Mouse (Mus musculus) embryonic facial prominence, embryonic 13.5 days (tissue): ENCODE data around the gene Nim1k. TPM values are rescaled to one million over a fixed set of nuclear protein-coding genes. Genes with fewer than 3 reads are reported as not detected.
"Not testable (repeated sequence)": the region's sequence is repeated elsewhere in the genome, so short reads cannot be mapped to it uniquely, and the experiment has no call there.

Experiments used
- ATAC-seq: fragments of 200-750 bp; cut with Nextera tagmentation; 2 replicates; pipeline ENCODE4 v1.8.0; 2017; ENCODE audit warnings: low read depth; ENCODE audit not compliant: insufficient number of reproducible peaks, insufficient read depth, low FRiP score, low TSS enrichment
- H3K27ac ChIP-seq: fragments of 300-500 bp; sonication (generic); 2 replicates; pipeline ENCODE4 v1.5.1; 2015; ENCODE audit warnings: moderate library complexity, mild to moderate bottlenecking, inconsistent platforms
- H3K27me3 ChIP-seq: fragments of 300-500 bp; sonication (generic); 2 replicates; pipeline ENCODE4 v1.6.1; 2015; ENCODE audit warnings: mild to moderate bottlenecking, inconsistent platforms
- H3K36me3 ChIP-seq: fragments of 300-500 bp; sonication (generic); 2 replicates; pipeline ENCODE4 v1.6.1; 2015; ENCODE audit warnings: mild to moderate bottlenecking, inconsistent platforms
- H3K4me1 ChIP-seq: fragments of 300-500 bp; sonication (generic); 2 replicates; pipeline ENCODE4 v1.6.1; 2015; ENCODE audit warnings: inconsistent platforms
- H3K4me2 ChIP-seq: fragments of 300-500 bp; sonication (generic); 2 replicates; pipeline ENCODE4 v1.6.1; 2015; ENCODE audit warnings: moderate library complexity, mild to moderate bottlenecking, inconsistent platforms
- H3K4me3 ChIP-seq: fragments of 300-500 bp; sonication (generic); 2 replicates; pipeline ENCODE4 v1.5.1; 2015; ENCODE audit warnings: mild to moderate bottlenecking, inconsistent platforms
- H3K9ac ChIP-seq: fragments of 300-500 bp; sonication (generic); 2 replicates; pipeline ENCODE4 v1.6.1; 2015; ENCODE audit warnings: mild to moderate bottlenecking, inconsistent platforms
- H3K9me3 ChIP-seq: fragments of 300-500 bp; sonication (generic); 2 replicates; pipeline ENCODE4 v1.6.1; 2016; ENCODE audit warnings: inconsistent platforms
- WGBS: fragments of 180-500 bp; shearing (Covaris S2); methylation state at CpG from one replicate; pipeline ENCODE4 v1.1.7; 2015; ENCODE audit warnings: mixed read lengths; 5-methylcytosine and 5-hydroxymethylcytosine counted together
- polyA plus RNA-seq: library from polyadenylated mRNA; unstranded; fragments of >200 nt; fragmentation: Nextera tagmentation; extraction: Ambion mirVana; gene quantifications from 2 replicates; pipeline ENCODE4 v1.2.1, GENCODE M21; 2015

The Nim1k gene
- polyA plus RNA-seq, 1 experiment from 2014 or later: 0.77 TPM

GRCm38 (mm10) chr13:119723368-119723767 is 32.3 kb downstream of the Nim1k start:
- no peak overlapping the region for H3K27ac ChIP-seq
- ATAC-seq: no peak
- no peaks in the 10 kb centered on the region for H3K9me3 ChIP-seq
- 72% methylated on average over 5 of the region's 5 CpGs for WGBS
- no peak overlapping the region for H3K4me3 ChIP-seq
- no peaks in the 10 kb centered on the region for H3K27me3 ChIP-seq
- H3K36me3 ChIP-seq: no peaks in the 10 kb centered on the region
- H3K4me2 ChIP-seq: no peak overlapping the region
- 0 out of 2 replicates have a peak, but pooled peaks cover 3% of the 10 kb centered on the region for H3K4me1 ChIP-seq
- H3K9ac ChIP-seq: no peak overlapping the region

DNA sequence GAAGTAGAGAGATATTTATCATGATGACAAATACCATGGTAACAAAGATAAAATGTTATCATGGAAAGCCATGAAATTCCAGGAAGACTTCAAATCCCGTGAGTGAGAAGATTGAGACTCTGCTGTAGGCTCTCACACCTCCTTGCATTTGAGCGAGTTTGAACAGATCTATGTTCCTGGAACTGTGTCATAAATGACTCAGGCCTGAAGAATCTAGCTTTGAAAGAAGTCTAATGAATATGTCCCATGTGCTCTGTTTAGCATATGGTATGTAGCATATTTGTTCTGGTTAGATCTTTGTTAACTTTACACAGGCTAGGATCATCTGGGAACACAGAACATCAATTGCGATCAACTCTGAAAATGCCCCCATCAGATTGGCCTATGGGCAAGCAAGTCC is 33.2 kb downstream of the Nim1k start:
- Histone ChIP-seq H3K27me3 (no peaks in the 10 kb centered on the region), H3K4me2 (no peak overlapping the region), H3K4me1 (no peaks in the 10 kb centered on the region), H3K4me3 (no peak overlapping the region), H3K36me3 (no peaks in the 10 kb centered on the region), H3K9ac (no peak overlapping the region), H3K27ac (no peak overlapping the region), H3K9me3 (no peaks in the 10 kb centered on the region)
- WGBS: 84% methylated on average over 3 of the region's 3 CpGs
- ATAC-seq: no peak

- ATAC-seq: no peak
- H3K27me3 ChIP-seq: no peaks in the 10 kb centered on the region
These were observed 39.6 kb downstream of the Nim1k start for GRCm38 (mm10) chr13:119716105-119716504.

DNA sequence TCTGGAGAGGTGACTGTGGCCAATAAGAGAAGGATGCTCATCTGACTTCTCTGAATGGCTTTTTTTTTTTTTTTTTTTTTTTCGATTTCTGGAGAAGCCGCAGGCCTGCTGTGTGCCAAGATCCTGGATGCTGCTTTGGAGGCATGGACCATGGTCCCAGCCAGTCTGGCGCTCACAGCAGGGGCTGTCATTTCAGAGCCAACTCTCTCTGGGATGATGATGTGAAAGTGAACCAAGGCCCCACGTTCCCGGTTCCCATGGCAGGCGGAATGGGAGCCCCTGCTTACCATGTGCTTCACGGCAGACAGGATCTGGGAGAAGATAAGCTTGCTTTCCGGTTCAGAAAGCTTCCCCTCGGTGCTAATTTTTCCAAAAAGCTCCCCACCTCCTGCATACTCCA is 41.9 kb downstream of the Nim1k start:
- Histone ChIP-seq H3K36me3 (peaks cover 21% of the 10 kb centered on the region), H3K4me1 (no peaks in the 10 kb centered on the region), H3K27ac (no peak overlapping the region), H3K9me3 (no peaks in the 10 kb centered on the region), H3K27me3 (no peaks in the 10 kb centered on the region), H3K4me2 (no peak overlapping the region), H3K4me3 (no peak overlapping the region), H3K9ac (no peak overlapping the region)
- no peak for ATAC-seq
- 81% methylated on average over 9 of the region's 9 CpGs for whole genome bisulfite sequencing

More at GRCm38 (mm10) chr13:119716105-119716504, 39.6 kb downstream of the Nim1k start:
- H3K36me3 ChIP-seq: no peaks in the 10 kb centered on the region
- WGBS: 78% methylated on average over 2 of the region's 2 CpGs
- H3K4me2 ChIP-seq: no peak overlapping the region
- no peak overlapping the region for H3K4me3 ChIP-seq
- H3K9ac ChIP-seq: no peak overlapping the region
- no peak overlapping the region for H3K27ac ChIP-seq
- H3K9me3 ChIP-seq: no peaks in the 10 kb centered on the region
- no peaks in the 10 kb centered on the region for H3K4me1 ChIP-seq

DNA sequence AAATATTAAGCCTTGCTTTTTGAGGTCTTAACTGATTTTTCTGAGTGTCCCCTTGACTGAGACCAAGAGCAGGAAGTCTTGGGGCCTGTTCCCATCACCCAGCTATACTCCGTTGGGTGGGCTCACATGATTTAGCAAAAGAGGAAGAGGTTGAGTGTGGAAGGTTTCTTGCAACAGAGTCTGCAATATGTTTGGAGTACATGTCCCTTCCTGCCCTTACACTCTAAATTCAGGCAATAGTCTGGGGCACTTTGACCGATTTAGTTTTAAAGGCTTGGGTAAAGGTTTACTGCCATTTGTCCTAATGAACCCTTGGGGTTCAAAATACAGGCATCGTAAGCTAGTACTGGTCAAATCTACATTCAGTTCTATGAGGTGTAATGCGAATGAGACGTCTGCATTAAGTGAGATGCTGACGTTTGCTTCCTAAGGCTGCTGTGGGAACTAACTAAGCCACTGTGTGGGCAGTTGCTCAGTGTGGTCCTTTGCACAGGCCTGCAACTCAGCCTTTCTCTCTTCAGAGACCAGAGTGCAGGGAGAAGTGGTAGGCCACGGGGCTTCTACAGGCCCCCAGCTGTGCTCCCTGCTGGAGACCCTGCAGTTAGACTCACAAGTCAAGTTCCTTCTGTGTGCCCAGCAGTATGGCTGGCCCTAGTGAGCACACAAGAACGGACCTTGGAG is 42.4 kb downstream of the Nim1k start:
- H3K27me3 ChIP-seq: no peaks in the 10 kb centered on the region
- H3K4me3 ChIP-seq: no peak overlapping the region
- no peaks in the 10 kb centered on the region for H3K4me1 ChIP-seq
- no peak overlapping the region for H3K27ac ChIP-seq
- 75% methylated on average over 8 of the region's 8 CpGs for WGBS
- H3K36me3 ChIP-seq: peaks cover 26% of the 10 kb centered on the region
- ATAC-seq: no peak
- no peak overlapping the region for H3K4me2 ChIP-seq
- no peaks in the 10 kb centered on the region for H3K9me3 ChIP-seq
- H3K9ac ChIP-seq: no peak overlapping the region

DNA sequence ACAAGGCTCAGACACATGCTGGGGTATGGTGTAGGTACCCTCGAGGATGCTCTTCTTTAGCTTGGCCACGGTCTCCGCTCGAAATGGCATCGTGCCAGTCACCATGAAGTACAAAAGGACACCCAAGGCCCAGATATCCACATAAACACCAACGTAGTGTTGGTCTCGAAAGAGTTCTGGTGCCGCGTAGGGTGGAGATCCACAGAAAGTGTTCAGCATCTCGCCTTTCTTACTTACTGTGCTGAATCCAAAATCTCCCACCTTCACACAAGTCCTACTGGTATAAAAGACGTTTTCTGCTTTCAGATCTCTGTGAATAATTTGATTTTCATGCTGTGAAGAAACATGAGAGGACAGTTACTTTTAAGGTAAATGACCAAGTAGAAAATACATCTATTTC is 43.2 kb downstream of the Nim1k start:
- Histone ChIP-seq H3K4me2 (no peak overlapping the region), H3K27ac (no peak overlapping the region), H3K9ac (no peak overlapping the region), H3K27me3 (no peaks in the 10 kb centered on the region), H3K36me3 (peaks cover 26% of the 10 kb centered on the region), H3K4me1 (no peaks in the 10 kb centered on the region), H3K4me3 (no peak overlapping the region), H3K9me3 (no peaks in the 10 kb centered on the region)
- WGBS: 88% methylated on average over 11 of the region's 11 CpGs
- ATAC-seq: no peak

DNA sequence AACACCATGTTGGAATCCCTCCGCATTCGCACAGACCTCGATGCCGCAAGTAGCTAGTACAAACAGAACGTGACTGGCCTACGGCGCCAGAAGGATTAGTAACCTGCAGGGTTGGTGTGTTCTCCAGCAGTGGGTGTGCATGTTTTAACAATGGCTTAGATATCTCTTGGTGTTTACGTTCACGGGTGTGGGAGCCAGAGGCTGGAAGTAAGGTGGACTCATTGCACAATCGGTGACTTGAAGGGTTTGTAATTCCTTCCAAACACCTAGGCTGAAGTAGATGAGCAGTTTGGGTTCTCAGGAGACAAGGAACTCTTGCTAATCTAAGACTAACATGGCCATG is 45.4 kb downstream of the Nim1k start:
- Histone ChIP-seq H3K27ac (no peak overlapping the region), H3K4me1 (no peaks in the 10 kb centered on the region), H3K9ac (no peak overlapping the region), H3K4me3 (no peak overlapping the region), H3K9me3 (no peaks in the 10 kb centered on the region), H3K4me2 (no peak overlapping the region), H3K27me3 (no peaks in the 10 kb centered on the region), H3K36me3 (peaks cover 41% of the 10 kb centered on the region)
- ATAC-seq: no peak
- 92% methylated on average over 10 of the region's 10 CpGs for whole genome bisulfite sequencing

- no peaks in the 10 kb centered on the region for H3K4me1 ChIP-seq
- ATAC-seq: no peak
- no peak overlapping the region for H3K4me3 ChIP-seq
- H3K27me3 ChIP-seq: no peaks in the 10 kb centered on the region
- H3K27ac ChIP-seq: no peak overlapping the region
- H3K4me2 ChIP-seq: no peak overlapping the region
- H3K9me3 ChIP-seq: no peaks in the 10 kb centered on the region
- H3K9ac ChIP-seq: no peak overlapping the region
- H3K36me3 ChIP-seq: peaks cover 47% of the 10 kb centered on the region
- WGBS: 87% methylated on average over 8 of the region's 8 CpGs
These were observed 46.1 kb downstream of the Nim1k start for GRCm38 (mm10) chr13:119709388-119710267.

- WGBS: 69% methylated on average over 5 of the region's 5 CpGs
- peaks cover 54% of the 10 kb centered on the region for H3K36me3 ChIP-seq
- no peak overlapping the region for H3K27ac ChIP-seq
- H3K9ac ChIP-seq: no peak overlapping the region
- H3K4me1 ChIP-seq: no peaks in the 10 kb centered on the region
- H3K4me2 ChIP-seq: no peak overlapping the region
- no peak for ATAC-seq
- H3K4me3 ChIP-seq: no peak overlapping the region
- no peaks in the 10 kb centered on the region for H3K9me3 ChIP-seq
- no peaks in the 10 kb centered on the region for H3K27me3 ChIP-seq
These were observed 46.7 kb downstream of the Nim1k start for GRCm38 (mm10) chr13:119708941-119709340.

DNA sequence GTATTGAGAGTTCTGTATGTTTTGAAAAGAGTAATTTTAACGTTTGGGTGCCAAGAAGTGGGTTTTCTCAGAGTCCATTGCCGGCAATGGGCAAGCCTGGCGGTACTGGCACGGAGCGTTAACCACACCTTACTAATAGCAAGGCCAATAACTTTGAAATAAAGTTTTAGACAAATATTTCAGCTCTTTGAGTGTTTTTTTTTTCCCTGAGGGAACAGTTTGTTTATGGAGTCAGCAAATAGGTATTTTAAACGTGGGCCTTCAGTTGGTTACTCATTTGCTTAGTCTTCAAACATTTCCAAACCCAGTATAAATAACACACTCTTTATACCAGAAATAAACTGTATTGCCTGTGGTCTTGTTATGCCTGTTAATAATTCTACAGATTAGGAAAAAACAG is 47.8 kb downstream of the Nim1k start:
- ATAC-seq: no peak
- no peaks in the 10 kb centered on the region for H3K27me3 ChIP-seq
- H3K27ac ChIP-seq: no peak overlapping the region
- no peak overlapping the region for H3K4me3 ChIP-seq
- H3K9me3 ChIP-seq: no peaks in the 10 kb centered on the region
- no peaks in the 10 kb centered on the region for H3K4me1 ChIP-seq
- peaks cover 63% of the 10 kb centered on the region for H3K36me3 ChIP-seq
- no peak overlapping the region for H3K4me2 ChIP-seq
- 89% methylated on average over 6 of the region's 6 CpGs for WGBS
- H3K9ac ChIP-seq: no peak overlapping the region

GRCm38 (mm10) chr13:119706953-119707352 is 48.7 kb downstream of the Nim1k start:
- Histone ChIP-seq H3K27me3 (no peaks in the 10 kb centered on the region), H3K4me3 (no peak overlapping the region), H3K9me3 (no peaks in the 10 kb centered on the region), H3K4me1 (no peaks in the 10 kb centered on the region), H3K9ac (no peak overlapping the region), H3K27ac (no peak overlapping the region), H3K4me2 (no peak overlapping the region), H3K36me3 (peaks cover 72% of the 10 kb centered on the region)
- WGBS: 77% methylated on average over 7 of the region's 7 CpGs
- no peak for ATAC-seq

DNA sequence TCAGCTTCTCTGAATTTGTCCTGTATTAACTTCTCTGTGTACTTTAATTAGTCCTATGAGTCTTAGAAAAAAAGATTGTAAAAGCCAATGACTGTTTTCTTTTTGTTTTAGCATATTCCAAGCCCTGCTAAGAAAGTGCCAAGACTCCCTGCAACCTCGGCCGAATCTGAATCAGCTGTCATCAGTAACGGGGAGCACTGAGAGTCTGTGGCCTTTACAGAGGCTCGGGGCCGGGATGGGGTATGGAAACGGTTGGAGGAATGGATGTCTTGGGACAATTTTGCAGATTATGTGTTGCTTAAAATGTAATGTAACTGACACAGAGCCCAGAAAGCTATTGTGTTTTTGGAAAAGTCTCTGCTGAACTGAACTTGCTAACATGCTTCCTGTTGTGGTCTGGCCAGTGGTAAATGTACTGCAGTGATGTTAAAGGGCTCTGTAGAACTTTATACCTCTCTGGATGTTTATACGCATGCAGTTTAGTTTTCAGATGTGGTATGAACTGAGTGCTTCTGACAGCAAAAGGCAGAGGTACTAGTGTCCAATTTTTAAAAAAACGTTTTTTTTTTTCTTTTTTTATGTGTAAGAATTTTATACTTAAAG is 49.3 kb downstream of the Nim1k start:
- 86% methylated on average over 8 of the region's 8 CpGs for WGBS
- H3K9me3 ChIP-seq, H3K9ac ChIP-seq, H3K4me1 ChIP-seq, ATAC-seq, H3K27ac ChIP-seq, H3K4me2 ChIP-seq, H3K27me3 ChIP-seq, H3K4me3 ChIP-seq: not testable (repeated sequence)
- H3K36me3 ChIP-seq: peaks cover 74% of the 10 kb centered on the region
